Mouse (Mus musculus) lung, adult 18-20 months (tissue): ENCODE results near the gene Ccdc187.

ENCODE experiments used
- DNase-seq, 2 experiments: peaks; one replicate each; pipeline ENCODE4 v3.0.0; 2022; ENCODE audit warnings: mixed read lengths in 2 of 2

Gene Ccdc187

GRCm38 (mm10) chr2:26315925-26316311 is 21.6 kb upstream of the Ccdc187 start:
- peak; percentile 58 to 74 for DNase-seq

- DNase-seq, result peak; percentile 82 to 86
These were observed 20.9 kb upstream of the Ccdc187 start, which contains the start of gene Gpsm1 for GRCm38 (mm10) chr2:26315072-26315924. TSS of gene Gpsm1 (plus strand) at chr2:26315515.

- peak; percentile 64 to 76 for DNase-seq
These were observed 20.1 kb upstream of the Ccdc187 start for GRCm38 (mm10) chr2:26314281-26315071.

- no peak for DNase-seq
These were observed 19.0 kb upstream of the Ccdc187 start for GRCm38 (mm10) chr2:26313394-26313793.

GRCm38 (mm10) chr2:26312812-26313211 is 18.5 kb upstream of the Ccdc187 start:
- no peak for DNase-seq

- DNase-seq, result no peak
These were observed 17.6 kb upstream of the Ccdc187 start for GRCm38 (mm10) chr2:26311936-26312335.

GRCm38 (mm10) chr2:26309739-26310138 is 15.4 kb upstream of the Ccdc187 start:
- DNase-seq, result peak in 1 of 2 experiments; percentile 45

- DNase-seq, result no peak
These were observed 12.3 kb upstream of the Ccdc187 start for GRCm38 (mm10) chr2:26306702-26307101.

GRCm38 (mm10) chr2:26305555-26305954 is 11.2 kb upstream of the Ccdc187 start:
- DNase-seq, result no peak

- no peak for DNase-seq
These were observed 10.4 kb upstream of the Ccdc187 start for GRCm38 (mm10) chr2:26304711-26305110.

- DNase-seq, result peak in 1 of 2 experiments; percentile 37
These were observed 7.7 kb upstream of the Ccdc187 start for GRCm38 (mm10) chr2:26302005-26302503.

- DNase-seq, result peak; percentile 84 to 88
These were observed 6.4 kb upstream of the Ccdc187 start for GRCm38 (mm10) chr2:26300808-26301174.

GRCm38 (mm10) chr2:26300161-26300807 is 5.9 kb upstream of the Ccdc187 start:
- peak; percentile 34 to 54 for DNase-seq

- DNase-seq, result no peak
These were observed 5.0 kb upstream of the Ccdc187 start for GRCm38 (mm10) chr2:26299336-26299735.

- DNase-seq, result no peak
These were observed 4.5 kb upstream of the Ccdc187 start for GRCm38 (mm10) chr2:26298856-26299230.

GRCm38 (mm10) chr2:26298208-26298855 is 4.0 kb upstream of the Ccdc187 start:
- peak in 1 of 2 experiments; percentile 46 for DNase-seq

GRCm38 (mm10) chr2:26296606-26297195 is 2.3 kb upstream of the Ccdc187 start:
- no peak for DNase-seq

GRCm38 (mm10) chr2:26290133-26290532 is 4.2 kb downstream of the Ccdc187 start:
- no peak for DNase-seq

GRCm38 (mm10) chr2:26286391-26286790 is 8.0 kb downstream of the Ccdc187 start:
- no peak for DNase-seq

- DNase-seq, result no peak
These were observed 8.6 kb downstream of the Ccdc187 start for GRCm38 (mm10) chr2:26285804-26286203.

GRCm38 (mm10) chr2:26280594-26280993 is 13.8 kb downstream of the Ccdc187 start:
- DNase-seq, result no peak

GRCm38 (mm10) chr2:26279712-26280111 is 14.6 kb downstream of the Ccdc187 start:
- no peak for DNase-seq
